Mouse (Mus musculus) heart, embryonic 12.5 days (tissue): ENCODE measurements around the gene Ssxb5. TPM values are rescaled to one million over a fixed set of nuclear protein-coding genes. Genes with fewer than 3 reads are reported as not detected.
"Not testable (repeated sequence)": the region's sequence is repeated elsewhere in the genome, so short reads cannot be mapped to it uniquely, and the experiment has no call there.

Experiments
- ATAC-seq: fragments of 200-750 bp; cut with Nextera tagmentation; 2 replicates; pipeline ENCODE4 v1.8.0; 2017; ENCODE audit warnings: moderate TSS enrichment, moderate library complexity; ENCODE audit not compliant: insufficient number of reproducible peaks, low FRiP score
- H3K27ac ChIP-seq: fragments of 300-500 bp; sonication (generic); 2 replicates; pipeline ENCODE4 v1.5.1; 2016; ENCODE audit warnings: mild to moderate bottlenecking, moderate library complexity; ENCODE audit not compliant: poor library complexity, severe bottlenecking
- H3K27me3 ChIP-seq: fragments of 300-500 bp; sonication (generic); replicated peaks from 2 replicates; pipeline ENCODE4 v1.6.1; 2016; ENCODE audit warnings: mild to moderate bottlenecking, moderate library complexity
- H3K36me3 ChIP-seq: fragments of 300-500 bp; sonication (generic); 2 replicates; pipeline ENCODE4 v1.6.1; 2016; ENCODE audit warnings: mild to moderate bottlenecking, moderate library complexity
- H3K4me1 ChIP-seq: fragments of 300-500 bp; sonication (generic); replicated peaks from 2 replicates; pipeline ENCODE4 v1.6.1; 2016; ENCODE audit warnings: mild to moderate bottlenecking
- H3K4me2 ChIP-seq: fragments of 300-500 bp; sonication (generic); 2 replicates; pipeline ENCODE4 v1.6.1; 2016; ENCODE audit warnings: mild to moderate bottlenecking, moderate library complexity
- H3K4me3 ChIP-seq: fragments of 300-500 bp; sonication (generic); 2 replicates; pipeline ENCODE4 v1.5.1; 2016; ENCODE audit warnings: mild to moderate bottlenecking
- H3K9ac ChIP-seq: fragments of 300-500 bp; sonication (generic); 2 replicates; pipeline ENCODE4 v1.6.1; 2016; ENCODE audit warnings: mild to moderate bottlenecking, moderate library complexity
- H3K9me3 ChIP-seq: fragments of 300-500 bp; sonication (generic); replicated peaks from 2 replicates; pipeline ENCODE4 v1.6.1; 2016; ENCODE audit warnings: mild to moderate bottlenecking, moderate library complexity
- WGBS: fragments of 180-500 bp; shearing (Covaris S2); methylation state at CpG from one replicate; pipeline ENCODE4 v1.1.7; 2016; 5-methylcytosine and 5-hydroxymethylcytosine counted together
- polyA plus RNA-seq: library from polyadenylated mRNA; unstranded; fragments of >200 nt; fragmentation: Nextera tagmentation; extraction: Ambion mirVana; gene quantifications from 2 replicates; pipeline ENCODE4 v1.2.1, GENCODE M21; 2016

Ssxb5 gene
- polyA plus RNA-seq = not detected in 2 replicates

GRCm38 (mm10) chrX:8803391-8803790, at the start of gene Ssxb5:
Gene Ssxb5 (plus strand): TSS chrX:8803691.
- not testable (repeated sequence) for H3K4me1 ChIP-seq, H3K36me3 ChIP-seq, H3K4me3 ChIP-seq, H3K9me3 ChIP-seq, H3K4me2 ChIP-seq, H3K27ac ChIP-seq, H3K27me3 ChIP-seq, ATAC-seq, H3K9ac ChIP-seq
- WGBS = 67% methylated on average over 4 of the region's 4 CpGs

GRCm38 (mm10) chrX:8832043-8832442, 28.6 kb downstream of the Ssxb5 start:
- H3K4me2 ChIP-seq = no peak overlapping the region
- no peak for ATAC-seq

GRCm38 (mm10) chrX:8843694-8844093, 40.2 kb downstream of the Ssxb5 start, which contains the start of gene Gm6592:
Gene Gm6592 (plus strand): TSS chrX:8843994.
- Histone ChIP-seq H3K4me1 (no peaks in the 10 kb centered on the region), H3K27ac (no peak within 1 kb of the TSS), H3K9ac (no peak within 1 kb of the TSS), H3K4me3 (no peak within 1 kb of the TSS), H3K27me3 (no peaks in the 10 kb centered on the region), H3K9me3 (no peaks in the 10 kb centered on the region), H3K36me3 (no peaks in the 10 kb centered on the region), H3K4me2 (no peak within 1 kb of the TSS)
- WGBS = 46% methylated on average over 1 of the region's 1 CpGs
- no peak for ATAC-seq

More at GRCm38 (mm10) chrX:8832043-8832442, 28.6 kb downstream of the Ssxb5 start:
- Histone ChIP-seq H3K27me3 (no peaks in the 10 kb centered on the region), H3K4me1 (no peaks in the 10 kb centered on the region), H3K27ac (no peak overlapping the region), H3K9me3 (no peaks in the 10 kb centered on the region), H3K4me3 (no peak overlapping the region), H3K9ac (no peak overlapping the region), H3K36me3 (no peaks in the 10 kb centered on the region)

DNA sequence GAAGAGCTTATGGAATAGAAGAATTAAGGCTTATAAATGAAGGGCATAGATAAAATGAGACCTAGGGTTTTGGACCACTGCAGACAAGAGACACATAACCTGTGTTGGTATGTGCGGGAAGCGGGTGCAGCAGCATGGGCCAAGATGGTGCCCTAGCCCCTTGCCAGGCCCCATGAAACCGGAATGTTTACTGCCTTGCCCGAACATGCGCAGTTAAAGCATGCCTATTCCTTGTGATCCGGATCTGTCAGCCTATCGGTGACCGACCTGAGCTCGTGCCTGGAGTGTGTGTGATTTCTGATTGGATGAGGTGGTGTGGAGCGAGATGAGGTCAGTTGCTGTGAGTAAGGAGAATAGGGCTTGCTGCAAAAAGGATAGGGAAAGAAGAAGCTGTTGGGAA, 49.0 kb downstream of the Ssxb5 start:
- Histone ChIP-seq H3K4me3 (no peak overlapping the region), H3K36me3 (no peaks in the 10 kb centered on the region), H3K27ac (no peak overlapping the region), H3K9me3 (no peaks in the 10 kb centered on the region), H3K4me2 (no peak overlapping the region), H3K4me1 (no peaks in the 10 kb centered on the region), H3K27me3 (no peaks in the 10 kb centered on the region), H3K9ac (no peak overlapping the region)
- 82% methylated on average over 10 of the region's 10 CpGs for WGBS
- ATAC-seq = no peak

Other genes starting within 250 kb of the Ssxb5 start
- not detected in 2 replicates for gene Ssxb3, start 211.9 kb upstream of the Ssxb5 start, polyA plus RNA-seq
- gene Ssxb8, start 112.8 kb upstream of the Ssxb5 start, polyA plus RNA-seq = not detected in 2 replicates
- not detected in 2 replicates for gene Ssx9, start 55.3 kb upstream of the Ssxb5 start, polyA plus RNA-seq
- not detected in 2 replicates for gene Gm6592, start 40.3 kb downstream of the Ssxb5 start, polyA plus RNA-seq
- not detected in 2 replicates for gene Gm5751, start 70.6 kb downstream of the Ssxb5 start, polyA plus RNA-seq
- 3.1 TPM in 2 replicates for gene B630019K06Rik, start 88.7 kb downstream of the Ssxb5 start, polyA plus RNA-seq
- not detected in 2 replicates for gene Fthl17b, start 159.3 kb downstream of the Ssxb5 start, polyA plus RNA-seq
- gene Fthl17c, start 172.9 kb downstream of the Ssxb5 start, polyA plus RNA-seq = not detected in 2 replicates
- gene Fthl17d, start 183.1 kb downstream of the Ssxb5 start, polyA plus RNA-seq = not detected in 2 replicates
- not detected in 2 replicates for gene Fthl17e, start 229.8 kb downstream of the Ssxb5 start, polyA plus RNA-seq